Mouse (Mus musculus) megakaryocyte-erythroid progenitor cell, adult 5-6 weeks (primary cell): ENCODE data around the gene Jund. TPM values are rescaled to one million over a fixed set of nuclear protein-coding genes. Genes with fewer than 3 reads are reported as not detected.

Experiments
- ATAC-seq: replicated peaks from 2 replicates; pipeline ENCODE4 v1.8.0; 2016; ENCODE audit warnings: mild to moderate bottlenecking, inconsistent platforms; ENCODE audit not compliant: severe bottlenecking, poor library complexity, low FRiP score, low TSS enrichment
- total RNA-seq, 2 experiments: library from RNA; stranded (forward) in 1 of 2; stranded (reverse) in 1 of 2; fragments of 200-1000, 215-1000 nt in 1 of 2; fragments of >200 nt in 1 of 2; fragmentation: Nextera tagmentation in 1 of 2; gene quantifications; 2 replicates each; pipeline ENCODE4 v1.2.3; 2014 to 2017

The Jund gene
- total RNA-seq, 2 experiments from 2014 or later, result 18.8 to 48.7 TPM

- ATAC-seq, result no peak
Observed at GRCm38 (mm10) chr8:70746676-70747075, 47.9 kb downstream of the Jund start.

GRCm38 (mm10) chr8:70747211-70747890, 48.6 kb downstream of the Jund start:
- ATAC-seq, result no peak

GRCm38 (mm10) chr8:70748246-70749096, 49.7 kb downstream of the Jund start:
- ATAC-seq, result no peak

GRCm38 (mm10) chr8:70749097-70749674, 50.4 kb downstream of the Jund start:
- no peak for ATAC-seq

Other genes with a start within 250 kb of the Jund start
- gene Klhl26, start 222.0 kb upstream of the Jund start, total RNA-seq (2014; fragmentation: Nextera tagmentation), result 8.4 and 9.5 TPM in 2 replicates
- 6.0 and 8.2 TPM in 2 replicates for gene Klhl26, start 222.0 kb upstream of the Jund start, total RNA-seq (2017)
- gene Tmem59l, start 211.6 kb upstream of the Jund start, total RNA-seq (2014; fragmentation: Nextera tagmentation), result not detected in 2 replicates
- gene Tmem59l, start 211.6 kb upstream of the Jund start, total RNA-seq (2017), result not detected in 2 replicates
- 0.30 and 2.3 TPM in 2 replicates for gene Crlf1, start 205.8 kb upstream of the Jund start, total RNA-seq (2014; fragmentation: Nextera tagmentation)
- not detected in 2 replicates for gene Crlf1, start 205.8 kb upstream of the Jund start, total RNA-seq (2017)
- 53.5 and 57.0 TPM in 2 replicates for gene Rex1bd, start 192.2 kb upstream of the Jund start, total RNA-seq (2014; fragmentation: Nextera tagmentation)
- gene Rex1bd, start 192.2 kb upstream of the Jund start, total RNA-seq (2017), result 25.8 and 48.7 TPM in 2 replicates
- 2,751 and 3,393 TPM in 2 replicates for gene Uba52, start 188.1 kb upstream of the Jund start, total RNA-seq (2014; fragmentation: Nextera tagmentation)
- 4,463 and 5,230 TPM in 2 replicates for gene Uba52, start 188.1 kb upstream of the Jund start, total RNA-seq (2017)
- 140 and 265 TPM in 2 replicates for gene Fkbp8, start 171.2 kb upstream of the Jund start, total RNA-seq (2014; fragmentation: Nextera tagmentation)
- 172 and 176 TPM in 2 replicates for gene Fkbp8, start 171.2 kb upstream of the Jund start, total RNA-seq (2017)
- gene Kxd1, start 171.0 kb upstream of the Jund start, total RNA-seq (2014; fragmentation: Nextera tagmentation), result 78.1 and 81.8 TPM in 2 replicates
- 65.5 and 93.7 TPM in 2 replicates for gene Kxd1, start 171.0 kb upstream of the Jund start, total RNA-seq (2017)
- gene Ell, start 159.5 kb upstream of the Jund start, total RNA-seq (2014; fragmentation: Nextera tagmentation), result 14.7 and 22.0 TPM in 2 replicates
- gene Ell, start 159.5 kb upstream of the Jund start, total RNA-seq (2017), result 7.9 and 10.7 TPM in 2 replicates
- 74.1 and 91.0 TPM in 2 replicates for gene Isyna1, start 104.6 kb upstream of the Jund start, total RNA-seq (2014; fragmentation: Nextera tagmentation)
- 36.5 and 51.5 TPM in 2 replicates for gene Isyna1, start 104.6 kb upstream of the Jund start, total RNA-seq (2017)
- 39.7 and 83.5 TPM in 2 replicates for gene Ssbp4, start 90.1 kb upstream of the Jund start, total RNA-seq (2014; fragmentation: Nextera tagmentation)
- 77.5 and 98.5 TPM in 2 replicates for gene Ssbp4, start 90.1 kb upstream of the Jund start, total RNA-seq (2017)
- gene Lrrc25, start 82.8 kb upstream of the Jund start, total RNA-seq (2014; fragmentation: Nextera tagmentation), result 0.37 and 0.69 TPM in 2 replicates
- gene Lrrc25, start 82.8 kb upstream of the Jund start, total RNA-seq (2017), result 0.15 and 0.61 TPM in 2 replicates
- gene Gdf15, start 66.5 kb upstream of the Jund start, total RNA-seq (2014; fragmentation: Nextera tagmentation), result not detected in 2 replicates
- not detected in 2 replicates for gene Gdf15, start 66.5 kb upstream of the Jund start, total RNA-seq (2017)
- gene Pgpep1, start 38.6 kb upstream of the Jund start, total RNA-seq (2014; fragmentation: Nextera tagmentation), result 6.3 and 8.8 TPM in 2 replicates
- gene Pgpep1, start 38.6 kb upstream of the Jund start, total RNA-seq (2017), result 4.6 and 5.1 TPM in 2 replicates
- gene Lsm4, start 25.7 kb upstream of the Jund start, total RNA-seq (2014; fragmentation: Nextera tagmentation), result 286 and 287 TPM in 2 replicates
- gene Lsm4, start 25.7 kb upstream of the Jund start, total RNA-seq (2017), result 240 and 290 TPM in 2 replicates
- not detected in 2 replicates for gene Iqcn, start 4.5 kb downstream of the Jund start, total RNA-seq (2014; fragmentation: Nextera tagmentation)
- not detected in 2 replicates for gene Iqcn, start 4.5 kb downstream of the Jund start, total RNA-seq (2017)
- gene Gm3336, start 19.6 kb downstream of the Jund start, total RNA-seq (2014; fragmentation: Nextera tagmentation), result not detected in 2 replicates
- not detected in 2 replicates for gene Gm3336, start 19.6 kb downstream of the Jund start, total RNA-seq (2017)
- gene Pde4c, start 24.8 kb downstream of the Jund start, total RNA-seq (2014; fragmentation: Nextera tagmentation), result 0.28 TPM in 1 of 2 replicates, not detected in the other
- gene Pde4c, start 24.8 kb downstream of the Jund start, total RNA-seq (2017), result not detected in 2 replicates
- gene Rab3a, start 55.7 kb downstream of the Jund start, total RNA-seq (2014; fragmentation: Nextera tagmentation), result 1.8 and 7.0 TPM in 2 replicates
- gene Rab3a, start 55.7 kb downstream of the Jund start, total RNA-seq (2017), result 1.2 and 2.8 TPM in 2 replicates
- gene Mpv17l2, start 62.0 kb downstream of the Jund start, total RNA-seq (2014; fragmentation: Nextera tagmentation), result 58.3 and 111 TPM in 2 replicates
- gene Mpv17l2, start 62.0 kb downstream of the Jund start, total RNA-seq (2017), result 4.3 and 17.6 TPM in 2 replicates
- 30.7 and 51.4 TPM in 2 replicates for gene Pik3r2, start 77.8 kb downstream of the Jund start, total RNA-seq (2014; fragmentation: Nextera tagmentation)
- gene Pik3r2, start 77.8 kb downstream of the Jund start, total RNA-seq (2017), result 29.2 and 33.9 TPM in 2 replicates
- 44.0 and 54.3 TPM in 2 replicates for gene Mast3, start 106.1 kb downstream of the Jund start, total RNA-seq (2014; fragmentation: Nextera tagmentation)
- gene Mast3, start 106.1 kb downstream of the Jund start, total RNA-seq (2017), result 6.2 and 7.3 TPM in 2 replicates
- 0.31 and 0.79 TPM in 2 replicates for gene Il12rb1, start 109.5 kb downstream of the Jund start, total RNA-seq (2014; fragmentation: Nextera tagmentation)
- 1.6 and 2.0 TPM in 2 replicates for gene Il12rb1, start 109.5 kb downstream of the Jund start, total RNA-seq (2017)
- 27.6 and 29.1 TPM in 2 replicates for gene Arrdc2, start 140.8 kb downstream of the Jund start, total RNA-seq (2014; fragmentation: Nextera tagmentation)
- 8.0 and 11.8 TPM in 2 replicates for gene Arrdc2, start 140.8 kb downstream of the Jund start, total RNA-seq (2017)
- 0.32 TPM in 1 of 2 replicates, not detected in the other for gene Kcnn1, start 164.3 kb downstream of the Jund start, total RNA-seq (2014; fragmentation: Nextera tagmentation)
- 2.9 TPM in 1 of 2 replicates, not detected in the other for gene Kcnn1, start 164.3 kb downstream of the Jund start, total RNA-seq (2017)
- 28.5 and 47.9 TPM in 2 replicates for gene Ccdc124, start 175.0 kb downstream of the Jund start, total RNA-seq (2014; fragmentation: Nextera tagmentation)
- gene Ccdc124, start 175.0 kb downstream of the Jund start, total RNA-seq (2017), result 30.8 and 51.1 TPM in 2 replicates
- 0.59 TPM in 1 of 2 replicates, not detected in the other for gene Slc5a5, start 193.8 kb downstream of the Jund start, total RNA-seq (2014; fragmentation: Nextera tagmentation)
- not detected in 2 replicates for gene Slc5a5, start 193.8 kb downstream of the Jund start, total RNA-seq (2017)
- gene Rpl18a, start 198.5 kb downstream of the Jund start, total RNA-seq (2014; fragmentation: Nextera tagmentation), result 6,537 and 6,664 TPM in 2 replicates
- 1,763 and 2,438 TPM in 2 replicates for gene Rpl18a, start 198.5 kb downstream of the Jund start, total RNA-seq (2017)
- gene Map1s, start 207.0 kb downstream of the Jund start, total RNA-seq (2014; fragmentation: Nextera tagmentation), result 20.5 and 27.9 TPM in 2 replicates
- 9.8 and 11.9 TPM in 2 replicates for gene Map1s, start 207.0 kb downstream of the Jund start, total RNA-seq (2017)